Mouse (Mus musculus) cerebellum, postnatal 25 days (tissue): ENCODE data around the gene Slc39a13.
"Not testable (repeated sequence)": the region's sequence is repeated elsewhere in the genome, so short reads cannot be mapped to it uniquely, and the experiment has no call there.

Source experiments
- DNase-seq, 2 experiments: peaks; one replicate each; pipeline ENCODE4 v3.0.0; 2021; ENCODE audit warnings: mixed read lengths in 2 of 2

Slc39a13 gene

GRCm38 (mm10) chr2:91062779-91063606 is 7.2 kb downstream of the Slc39a13 start:
- DNase-seq, result no peak

GRCm38 (mm10) chr2:91061849-91062481 is 8.3 kb downstream of the Slc39a13 start:
- DNase-seq, result no peak

DNA sequence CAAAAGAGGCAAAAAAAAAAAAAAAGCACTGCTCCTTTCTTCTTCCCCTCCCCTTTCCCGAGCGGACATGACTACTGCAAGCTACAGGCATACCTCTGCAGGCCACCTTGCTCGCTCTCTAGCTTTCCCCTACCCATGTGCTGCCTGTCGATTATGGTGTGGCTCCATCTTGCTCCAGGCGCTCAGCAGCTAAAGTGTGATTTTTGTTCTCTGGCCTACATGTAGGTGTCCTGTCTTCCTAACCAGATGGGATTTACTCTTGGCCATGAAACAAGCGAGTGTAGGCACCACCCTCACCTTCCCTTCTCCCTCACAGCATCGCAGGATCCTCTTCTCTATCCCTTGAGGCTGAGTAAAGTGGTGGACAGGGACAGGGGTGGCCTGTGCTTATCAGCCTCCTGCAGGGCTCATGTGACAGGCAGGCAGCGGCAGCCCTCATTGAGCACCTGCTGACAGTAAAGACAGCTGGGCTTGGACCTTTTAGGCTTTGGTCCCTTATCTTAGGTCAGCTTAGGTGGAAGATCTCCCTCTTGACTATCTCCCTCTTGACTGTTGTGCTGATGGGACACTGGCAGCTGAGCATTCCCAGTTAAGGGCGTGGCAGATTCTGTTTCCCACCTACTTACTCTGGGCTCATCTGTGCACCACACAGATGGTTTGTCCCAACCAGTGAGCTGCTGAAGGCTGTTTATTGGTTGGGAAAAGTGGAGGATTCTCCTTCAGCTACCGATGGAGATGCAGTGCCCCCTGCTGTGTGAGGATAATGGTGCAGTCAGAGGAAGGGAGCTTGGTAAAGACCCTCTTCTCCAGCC is 9.5 kb downstream of the Slc39a13 start:
- peak; percentile 25 to 54 for DNase-seq

DNA sequence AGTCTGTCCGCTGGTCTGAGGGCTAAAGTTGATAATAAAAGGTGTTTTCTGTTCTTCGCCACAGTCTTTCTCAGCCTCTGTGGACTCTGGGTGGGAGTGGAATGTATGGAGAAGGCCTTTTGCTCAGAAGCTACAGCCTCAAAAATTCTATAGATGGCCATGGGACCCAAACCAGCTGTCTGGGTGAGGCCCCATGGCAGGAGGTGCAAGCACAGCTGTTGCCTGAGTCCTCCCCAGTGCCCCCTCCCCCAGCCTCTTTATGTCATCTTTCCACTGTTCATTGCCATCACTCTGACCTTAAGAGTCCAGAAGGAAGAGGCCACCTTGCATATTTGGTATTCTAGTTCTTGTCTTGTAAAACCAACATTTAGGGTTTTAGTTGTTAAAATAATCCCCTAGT is 10.8 kb downstream of the Slc39a13 start:
- no peak for DNase-seq

DNA sequence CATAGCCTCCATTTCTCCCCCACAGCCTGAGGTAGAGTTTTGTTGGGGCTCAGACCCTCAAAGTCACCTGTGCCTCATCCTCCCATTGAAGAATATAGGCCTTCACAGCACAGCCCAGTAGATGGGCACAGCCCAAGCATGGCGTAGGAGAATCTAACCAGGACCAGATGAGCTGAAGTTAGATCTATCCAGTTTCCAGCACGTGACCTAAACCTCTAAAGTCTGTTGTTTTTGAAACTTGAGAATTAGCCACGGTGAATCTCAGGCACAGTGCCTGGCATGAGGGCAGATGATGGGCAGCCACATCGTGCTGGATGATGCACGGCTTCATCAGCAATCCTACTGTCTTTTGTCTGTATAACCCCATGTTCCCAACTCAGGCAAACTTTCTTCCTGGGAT is 11.8 kb downstream of the Slc39a13 start:
- DNase-seq, result no peak

- peak; percentile 98 to 99 for DNase-seq
Observed at GRCm38 (mm10) chr2:91053934-91054382, 16.3 kb downstream of the Slc39a13 start, which contains the start of gene Psmc3. Gene Psmc3, plus strand, starts transcription at chr2:91054009.

- no peak for DNase-seq
Observed at GRCm38 (mm10) chr2:91053181-91053933, 16.9 kb downstream of the Slc39a13 start.

GRCm38 (mm10) chr2:91052752-91053151 is 17.5 kb downstream of the Slc39a13 start:
- no peak for DNase-seq

GRCm38 (mm10) chr2:91051917-91052316 is 18.3 kb downstream of the Slc39a13 start:
- no peak for DNase-seq

DNA sequence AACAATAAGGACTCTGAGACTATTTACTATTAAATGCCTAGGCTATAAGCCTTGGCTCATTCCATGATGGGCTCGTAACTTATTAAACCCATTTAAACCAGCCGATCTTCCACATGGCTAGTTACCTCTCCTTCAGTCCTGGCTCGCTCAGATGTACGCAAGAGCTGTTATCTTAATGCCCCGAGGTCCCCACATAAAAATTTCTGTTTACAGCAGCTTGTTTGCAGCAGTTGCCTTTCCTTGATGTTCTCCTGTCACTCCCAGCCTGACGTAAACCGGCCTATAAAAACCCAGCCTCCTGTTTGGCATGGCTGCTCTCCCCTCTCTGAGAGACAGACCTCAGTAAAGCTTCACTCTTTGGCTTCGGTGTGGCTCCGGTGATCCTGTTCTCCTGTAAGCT is 22.9 kb downstream of the Slc39a13 start:
- DNase-seq, result no peak

DNA sequence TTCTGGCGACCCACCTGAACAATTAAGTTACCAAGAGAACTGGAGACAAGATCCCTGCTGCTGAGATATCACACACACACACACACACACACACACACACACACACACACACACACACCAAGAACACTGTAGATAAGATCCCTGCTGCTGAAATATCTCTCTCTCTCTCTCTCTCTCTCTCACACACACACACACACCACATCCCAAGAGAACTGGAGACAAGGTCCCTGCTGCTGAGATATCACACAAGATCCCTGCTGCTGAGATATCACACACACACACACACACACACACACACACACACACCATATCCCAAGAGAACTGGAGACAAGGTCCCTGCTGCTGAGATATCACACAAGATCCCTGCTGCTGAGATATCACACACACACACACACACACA is 24.4 kb downstream of the Slc39a13 start:
- not testable (repeated sequence) for DNase-seq

DNA sequence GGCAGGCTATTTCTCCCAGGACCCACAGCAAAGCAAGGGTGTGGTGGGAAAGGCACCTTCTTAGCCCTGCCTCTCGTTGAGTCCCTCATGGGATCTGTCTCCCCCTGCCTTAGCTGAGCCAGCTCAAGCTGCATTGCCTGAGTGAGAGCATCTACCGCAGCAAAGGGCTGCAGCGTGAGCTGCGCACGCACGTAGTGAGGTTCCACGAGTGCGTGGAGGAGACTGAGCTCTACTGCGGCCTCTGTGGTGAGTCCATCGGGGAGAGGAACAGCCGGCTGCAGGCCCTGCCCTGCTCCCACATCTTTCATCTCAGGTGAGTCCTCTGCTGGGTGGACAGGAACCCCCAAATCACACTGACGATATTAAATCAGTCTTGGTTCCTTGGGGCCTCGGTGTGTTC is 25.5 kb downstream of the Slc39a13 start:
- no peak for DNase-seq

GRCm38 (mm10) chr2:91042651-91043398 is 27.4 kb downstream of the Slc39a13 start:
- DNase-seq, result no peak

DNA sequence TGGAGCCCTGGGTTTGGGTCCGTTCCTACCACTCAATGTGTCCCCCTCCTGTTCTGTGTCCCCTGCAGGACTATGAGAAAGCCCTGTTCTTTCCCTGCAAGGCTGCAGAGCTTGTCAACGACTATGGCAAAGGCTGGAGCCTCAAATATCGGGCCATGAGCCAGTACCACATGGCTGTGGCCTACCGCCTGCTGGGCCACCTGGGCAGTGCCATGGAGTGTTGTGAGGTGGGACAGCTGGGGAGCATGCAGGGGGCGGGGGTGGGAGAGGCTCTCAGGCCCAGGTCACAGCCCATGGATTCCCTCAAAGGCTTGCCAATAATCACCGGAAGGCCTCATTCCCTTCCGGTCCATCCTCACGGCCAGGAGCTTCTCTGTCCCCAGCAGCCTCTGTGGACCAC is 28.4 kb downstream of the Slc39a13 start:
- peak; percentile 31 to 44 for DNase-seq

- no peak for DNase-seq
Observed at GRCm38 (mm10) chr2:91035385-91035784, 34.8 kb downstream of the Slc39a13 start, which contains the start of gene Rapsn. Gene Rapsn, plus strand, starts transcription at chr2:91035620.

DNA sequence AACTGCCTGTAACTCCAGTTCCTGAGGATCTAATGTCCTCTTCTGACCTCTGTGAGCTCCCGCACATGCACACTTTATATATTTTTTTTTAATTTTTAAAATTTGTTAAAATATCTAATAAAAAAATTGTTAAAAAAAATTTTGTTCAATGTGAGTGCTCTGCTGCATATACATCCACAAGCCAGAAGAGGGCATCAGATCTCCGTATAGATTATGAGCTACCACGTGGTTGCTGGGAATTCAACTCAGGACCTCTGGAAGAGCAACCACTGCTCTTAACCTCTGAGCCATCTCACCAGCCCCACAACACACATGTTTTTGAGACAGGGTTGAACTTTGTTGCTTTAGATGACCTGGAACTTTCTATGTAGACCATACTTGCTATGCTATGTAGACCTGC is 37.2 kb downstream of the Slc39a13 start:
- no peak for DNase-seq

DNA sequence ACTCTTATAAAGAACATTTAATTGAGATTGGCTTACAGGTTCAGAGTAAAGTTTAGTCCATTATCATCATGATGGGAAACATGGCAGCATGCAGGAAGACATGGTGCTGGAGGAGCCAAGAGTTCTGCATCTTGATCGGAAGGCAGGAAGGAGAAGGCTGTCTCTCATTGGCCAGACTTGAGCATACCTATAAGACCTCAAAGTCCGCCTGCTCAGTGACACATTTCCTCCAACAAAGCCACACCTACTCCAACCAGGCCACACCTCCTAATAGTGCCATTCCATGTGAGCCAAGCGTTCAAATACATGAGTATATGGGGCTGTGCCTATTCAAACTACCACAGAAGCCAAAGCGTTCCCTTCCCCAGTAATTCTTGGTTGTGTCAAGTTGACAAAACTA is 39.0 kb downstream of the Slc39a13 start:
- DNase-seq, result no peak

DNA sequence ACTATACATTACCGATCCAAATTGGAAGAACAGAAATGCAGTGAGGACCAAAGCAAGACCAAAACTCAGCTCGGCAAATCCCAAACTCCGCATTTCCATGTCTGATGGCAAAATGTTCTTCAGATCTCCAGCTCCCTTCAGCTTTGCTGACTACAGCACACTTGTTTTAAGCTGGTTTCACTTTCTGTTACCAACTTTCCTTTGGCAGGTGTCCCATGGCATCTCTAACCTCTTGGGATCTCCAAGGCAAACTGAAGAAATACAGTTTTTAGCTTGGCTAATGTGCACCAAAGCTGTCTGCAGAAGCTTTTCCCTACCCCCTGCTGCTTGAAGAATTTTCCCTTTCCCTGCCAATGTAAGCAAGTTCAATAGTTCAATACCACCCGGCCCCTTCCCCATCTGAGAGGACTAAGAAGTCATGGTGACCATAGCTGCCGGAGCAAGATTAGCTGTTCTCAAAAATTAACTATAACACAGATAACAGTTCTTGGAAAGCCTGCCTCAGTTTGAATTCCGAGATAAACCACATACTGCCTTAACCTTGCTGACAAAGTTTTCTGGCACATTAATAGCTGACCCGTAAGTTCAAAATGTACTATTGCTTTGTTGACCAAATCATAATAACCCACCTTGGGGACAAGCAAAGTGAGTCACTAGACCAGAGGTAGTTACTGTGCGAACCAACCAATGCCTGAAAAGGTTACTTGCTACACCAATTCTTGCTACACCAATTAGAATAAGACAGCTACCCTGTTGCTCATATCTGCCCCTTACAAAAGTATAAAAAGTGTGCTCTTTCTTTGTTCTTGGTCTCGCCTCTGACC is 42.6 kb downstream of the Slc39a13 start:
- no peak for DNase-seq

- no peak for DNase-seq
Observed at GRCm38 (mm10) chr2:91026491-91026890, 43.7 kb downstream of the Slc39a13 start.

GRCm38 (mm10) chr2:91025081-91025516 is 45.1 kb downstream of the Slc39a13 start:
- DNase-seq, result no peak

GRCm38 (mm10) chr2:91023956-91024355 is 46.3 kb downstream of the Slc39a13 start:
- no peak for DNase-seq
